Mouse (Mus musculus) kidney, adult 2 months (tissue): ENCODE measurements around the gene C2cd5. TPM values are rescaled to one million over a fixed set of nuclear protein-coding genes. Genes with fewer than 3 reads are reported as not detected.

Experiments used
- DNase-seq: peaks from one replicate; pipeline ENCODE4 v3.0.0; 2021
- H3K27ac ChIP-seq: fragments of 200-500 bp; 2 replicates; pipeline ENCODE4 v1.5.1; 2012; ENCODE audit warnings: low read depth, low read length, control low read depth, inconsistent platforms; ENCODE audit not compliant: insufficient read depth
- H3K27me3 ChIP-seq: fragments of 200-500 bp; replicated peaks from 2 replicates; pipeline ENCODE4 v1.6.1; 2012; ENCODE audit warnings: mild to moderate bottlenecking, moderate library complexity, low read length, inconsistent platforms; ENCODE audit not compliant: control insufficient read depth, insufficient read depth
- H3K36me3 ChIP-seq: fragments of 200-500 bp; 2 replicates; pipeline ENCODE4 v1.6.1; 2012; ENCODE audit warnings: mild to moderate bottlenecking, moderate library complexity, low read length, inconsistent platforms; ENCODE audit not compliant: control insufficient read depth, insufficient read depth
- H3K4me1 ChIP-seq: fragments of 200-500 bp; 2 replicates; pipeline ENCODE4 v1.6.1; 2011; ENCODE audit warnings: low read length; ENCODE audit not compliant: control insufficient read depth, insufficient read depth
- H3K4me3 ChIP-seq: fragments of 200-500 bp; 2 replicates; pipeline ENCODE4 v1.5.1; 2011; ENCODE audit warnings: mild to moderate bottlenecking, low read depth, low read length, control low read depth; ENCODE audit not compliant: insufficient read depth
- CTCF ChIP-seq: fragments of 200-500 bp; conservative IDR thresholded peaks from 2 replicates; pipeline ENCODE4 v1.5.1; 2011; ENCODE audit warnings: low read depth, mild to moderate bottlenecking, control low read depth, low read length, moderate library complexity, mixed read lengths; ENCODE audit not compliant: insufficient read depth, insufficient read length
- POLR2A ChIP-seq: fragments of 200-500 bp; IDR thresholded peaks from one replicate; pipeline ENCODE4 v1.6.1; 2011; ENCODE audit warnings: low read depth, low read length, control low read depth
- WGBS: fragments of 180-500 bp; shearing (Covaris S2); methylation state at CpG from one replicate; pipeline ENCODE4 v1.1.7; 2018; 5-methylcytosine and 5-hydroxymethylcytosine counted together
- polyA plus RNA-seq: library from polyadenylated mRNA; depleted of rRNA; stranded (reverse); fragments of >200 nt; gene quantifications from 2 replicates; pipeline ENCODE4 v1.2.3, GENCODE M21; 2012; rRNA removed

Gene C2cd5
- polyA plus RNA-seq, 1 experiment: 14.1 TPM

DNA sequence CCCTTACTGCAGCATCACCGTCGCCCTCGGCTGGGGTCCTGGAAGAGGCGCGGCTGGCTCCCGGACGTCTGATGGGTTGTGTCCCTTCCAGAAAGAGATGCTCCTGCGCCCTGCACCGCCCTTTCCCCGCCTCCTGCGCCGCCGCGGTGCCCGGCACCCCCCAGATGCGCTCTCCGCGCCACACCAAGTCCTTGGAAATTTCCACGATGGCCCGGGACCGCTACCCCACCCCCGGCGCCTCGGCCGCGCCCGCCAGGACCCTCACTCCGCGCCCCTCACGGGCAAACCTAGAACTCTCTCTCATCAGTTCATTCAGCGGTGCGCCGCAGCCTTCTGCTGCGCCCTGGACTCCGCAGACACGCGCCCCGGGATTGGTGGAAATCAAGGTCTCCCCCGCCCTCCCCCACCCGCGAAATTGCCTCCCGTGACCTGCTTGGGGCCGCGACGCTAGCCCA, 135.8 kb downstream of the C2cd5 start, which contains the start of gene St8sia1:
Gene St8sia1 (minus strand): TSS at position 377 of the 455 bp plus-strand sequence.
- H3K4me3 ChIP-seq: peak within 1 kb of the TSS; percentile 65
- TF ChIP-seq POLR2A: no peak
- TF ChIP-seq CTCF: no peak
- no peaks in the 10 kb centered on the region for H3K27me3 ChIP-seq
- H3K36me3 ChIP-seq: no peaks in the 10 kb centered on the region
- WGBS: under 1% methylated on average over 45 of the region's 45 CpGs
- H3K4me1 ChIP-seq: no peaks in the 10 kb centered on the region
- peak; percentile 69 for DNase-seq
- peak within 1 kb of the TSS; percentile 61 for H3K27ac ChIP-seq

DNA sequence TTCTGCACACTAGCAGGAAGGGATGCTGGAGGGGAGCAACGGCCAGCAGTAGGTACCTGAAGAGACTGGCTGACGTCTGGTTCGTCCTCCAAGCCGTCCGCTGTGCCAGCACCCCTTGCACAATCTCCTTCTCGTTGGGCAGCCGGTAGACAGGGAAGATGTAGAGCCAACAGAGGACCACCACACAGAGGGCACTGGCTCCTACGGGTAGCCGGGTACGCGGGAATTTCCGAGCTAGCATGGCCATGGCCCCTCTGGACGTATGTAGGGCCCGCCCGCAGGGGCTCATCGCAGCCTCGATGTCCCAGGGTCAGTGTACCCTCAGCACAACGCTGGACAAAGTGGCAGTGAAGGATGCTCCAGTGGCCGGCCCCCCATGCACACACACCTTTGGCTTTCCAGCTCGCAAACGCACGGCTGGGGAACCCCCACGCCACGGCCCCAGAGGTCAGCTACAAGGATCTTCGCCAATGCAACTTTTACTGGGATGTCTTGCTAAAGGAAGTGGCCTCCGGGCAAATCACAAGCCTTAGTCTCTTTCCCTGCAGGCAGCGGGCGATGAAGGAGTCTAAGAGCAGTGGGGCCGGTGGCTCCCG, 136.4 kb downstream of the C2cd5 start:
- whole genome bisulfite sequencing: 25% methylated on average over 30 of the region's 30 CpGs
- no peak for DNase-seq
- Histone ChIP-seq H3K27ac (peak overlapping the region; percentile 39), H3K4me3 (peak overlapping the region; percentile 65), H3K36me3 (no peaks in the 10 kb centered on the region), H3K27me3 (no peaks in the 10 kb centered on the region), H3K4me1 (no peaks in the 10 kb centered on the region)
- TF ChIP-seq CTCF: no peak
- TF ChIP-seq POLR2A: no peak

DNA sequence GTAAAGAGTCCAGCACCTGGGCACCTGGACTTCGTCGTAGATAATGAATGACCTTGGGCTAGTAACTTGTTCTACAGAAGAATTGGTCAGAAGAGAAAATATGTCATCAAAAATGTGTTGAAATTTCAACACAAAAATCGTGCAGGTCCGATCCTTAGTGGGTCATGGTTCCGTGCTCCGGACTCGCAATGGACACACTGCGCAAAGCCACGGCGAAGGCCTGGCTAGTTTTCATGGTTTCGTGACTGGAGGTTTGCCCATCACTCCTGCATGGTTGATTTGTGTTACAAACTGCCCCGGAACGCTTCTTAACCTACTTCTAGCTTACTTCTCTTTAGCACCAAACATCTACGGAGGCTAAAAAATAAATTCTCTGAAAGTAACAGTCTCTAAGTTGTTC, 137.1 kb downstream of the C2cd5 start:
- Histone ChIP-seq H3K4me1 (no peaks in the 10 kb centered on the region), H3K4me3 (peak overlapping the region; percentile 65), H3K27me3 (no peaks in the 10 kb centered on the region), H3K27ac (peak overlapping the region; percentile 39; the same call in 1 of the 2 replicates), H3K36me3 (no peaks in the 10 kb centered on the region)
- peak; percentile 59 for DNase-seq
- 60% methylated on average over 14 of the region's 14 CpGs for WGBS
- TF ChIP-seq POLR2A (no peak), CTCF (no peak)

GRCm38 (mm10) chr6:142962476-142962875, 137.5 kb downstream of the C2cd5 start:
- WGBS: 70% methylated on average over 10 of the region's 10 CpGs
- TF ChIP-seq CTCF (no peak), POLR2A (no peak)
- Histone ChIP-seq H3K4me3 (peak overlapping the region; percentile 65), H3K27ac (peak overlapping the region; percentile 39), H3K4me1 (no peaks in the 10 kb centered on the region), H3K27me3 (no peaks in the 10 kb centered on the region), H3K36me3 (no peaks in the 10 kb centered on the region)
- no peak for DNase-seq

GRCm38 (mm10) chr6:142961721-142962455, 138.1 kb downstream of the C2cd5 start:
- Histone ChIP-seq H3K4me1 (no peaks in the 10 kb centered on the region), H3K27me3 (no peaks in the 10 kb centered on the region), H3K36me3 (no peaks in the 10 kb centered on the region), H3K27ac (no peak overlapping the region), H3K4me3 (peak overlapping the region; percentile 65)
- no peak for TF ChIP-seq CTCF
- TF ChIP-seq POLR2A: no peak
- WGBS: 68% methylated on average over 9 of the region's 9 CpGs
- peak; percentile 30 for DNase-seq

Other genes with a start within 250 kb of the C2cd5 start
- gene St8sia1, start 135.7 kb downstream of the C2cd5 start, polyA plus RNA-seq: 13.2 and 14.3 TPM in 2 replicates
- 71.5 and 71.6 TPM in 2 replicates for gene Etnk1, start 67.1 kb upstream of the C2cd5 start, polyA plus RNA-seq